Mouse (Mus musculus): Measurements from ENCODE around the gene Med24.
A peak's percentile ranks its signal among the peaks of the same experiment; 100 is the strongest.

The Med24 gene

DNA sequence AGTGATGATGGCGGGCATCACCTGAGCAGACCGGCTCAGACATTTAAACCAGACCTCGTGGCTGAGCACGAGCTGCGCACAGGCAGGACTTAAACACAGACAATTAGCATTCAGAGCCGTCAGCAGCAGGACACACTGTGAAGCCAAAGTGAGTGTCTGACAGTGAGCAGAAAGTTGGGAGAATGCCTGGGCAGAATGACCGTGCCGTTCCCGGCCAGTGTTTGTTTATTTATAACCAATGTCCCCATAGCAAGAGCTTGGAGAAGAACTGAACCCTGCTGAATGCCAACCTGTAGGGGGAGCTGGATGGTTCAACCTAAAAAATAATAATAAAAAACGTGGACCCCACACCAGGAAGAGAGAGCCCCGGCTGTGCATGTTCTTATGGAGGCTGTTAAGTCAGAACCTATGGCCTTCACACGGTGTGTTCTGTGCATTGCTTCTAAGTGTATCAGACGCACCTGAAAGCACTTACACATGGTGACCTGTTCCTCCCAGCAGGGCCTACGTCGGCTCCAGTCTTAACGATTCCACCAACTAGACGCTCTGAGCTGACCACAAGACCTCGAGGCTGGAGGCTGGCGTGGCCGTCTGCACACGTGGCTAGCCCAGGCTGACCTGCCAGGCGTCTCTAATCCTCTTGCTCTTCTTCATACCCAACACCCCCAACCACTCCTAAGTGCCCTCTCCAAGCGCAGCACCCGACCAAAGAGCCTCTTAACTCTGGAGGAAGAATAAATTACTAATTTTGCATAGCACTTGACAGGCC lies 7.6 kb downstream of the Med24 start:
- DNase-seq (ENCODE audit: low spot score in 2 of 2): peak; percentile 74 to 84

DNA sequence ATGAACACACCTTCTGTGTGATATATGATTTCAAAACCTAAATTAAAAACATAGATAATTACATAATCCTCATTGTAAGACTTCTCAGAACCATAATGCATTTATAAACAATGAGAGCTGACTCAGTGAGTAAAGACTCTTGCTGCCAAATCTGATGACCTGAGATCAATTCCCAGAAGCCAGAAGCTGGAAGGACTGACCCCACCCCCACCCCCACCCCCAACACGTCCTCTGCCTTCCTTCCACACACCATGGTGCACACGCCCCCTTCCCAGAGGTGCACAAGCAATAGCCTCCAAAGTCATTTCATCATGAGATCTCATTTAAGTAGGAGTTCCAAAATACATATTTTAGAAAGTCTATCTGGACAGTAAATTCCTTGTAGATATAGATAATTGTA lies 8.5 kb downstream of the Med24 start:
- no peak for DNase-seq (ENCODE audit: low spot score in 2 of 2)

DNA sequence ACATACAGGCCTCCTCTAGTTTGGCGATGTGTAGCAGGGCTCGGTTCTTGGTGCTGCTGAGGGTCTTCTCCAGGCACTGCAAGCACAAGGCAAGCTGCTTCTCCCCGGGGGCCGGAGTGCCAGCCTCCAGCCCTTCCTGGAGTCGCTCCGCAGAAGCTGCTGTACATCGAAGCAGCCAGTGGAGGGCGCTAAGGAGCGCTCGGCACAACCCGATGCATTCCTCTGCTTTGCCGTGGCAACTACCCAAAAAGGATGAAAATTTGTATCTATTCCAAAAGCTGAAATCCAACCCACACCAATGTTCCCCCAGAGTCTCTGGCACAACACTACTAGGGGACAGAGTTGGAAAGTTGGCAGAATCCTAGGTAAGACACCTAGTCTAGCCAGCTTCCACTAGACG lies 11.3 kb downstream of the Med24 start:
- peak; percentile 80 to 86 for DNase-seq (ENCODE audit: low spot score in 2 of 2)

DNA sequence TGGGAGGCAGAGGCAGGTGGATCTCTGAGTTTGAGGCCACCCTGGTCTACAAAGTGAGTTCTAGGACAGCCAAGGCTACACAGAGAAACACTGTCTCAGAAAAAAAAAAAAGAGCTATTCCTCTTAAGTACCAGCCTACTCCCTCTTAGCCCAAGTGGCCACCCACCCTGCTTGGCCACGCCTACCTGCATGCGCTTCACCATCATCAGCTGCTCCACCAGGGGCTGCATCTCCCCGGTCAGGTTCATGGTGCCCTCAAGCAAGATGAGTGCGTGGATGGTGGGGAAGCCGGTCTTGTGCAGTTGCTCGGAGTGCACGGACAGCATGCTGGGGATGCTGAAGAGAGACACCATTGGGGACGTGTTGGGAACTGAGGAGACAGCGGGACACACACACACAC lies 13.3 kb downstream of the Med24 start:
- DNase-seq (ENCODE audit: low spot score in 2 of 2): no peak

DNA sequence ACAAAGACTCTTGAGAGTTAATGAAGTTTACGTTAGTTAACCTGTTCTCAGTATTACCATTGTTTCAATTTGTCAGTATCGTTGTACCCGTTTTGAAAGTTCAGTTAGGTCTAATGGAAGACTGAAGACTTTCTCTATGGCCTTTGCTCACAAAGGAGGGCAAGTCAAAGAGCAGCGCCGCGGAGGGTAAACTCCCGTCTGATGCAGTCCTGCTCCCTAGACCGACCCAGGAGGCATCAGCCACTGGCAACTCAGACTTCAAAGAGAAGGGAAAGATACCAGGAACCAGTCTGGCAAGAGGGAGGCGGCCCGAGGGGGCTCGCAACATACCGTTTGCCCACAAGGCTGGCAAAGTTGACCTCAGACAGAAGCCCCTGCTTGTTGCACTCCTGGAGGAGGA lies 15.5 kb downstream of the Med24 start:
- DNase-seq (ENCODE audit: low spot score in 2 of 2): no peak

DNA sequence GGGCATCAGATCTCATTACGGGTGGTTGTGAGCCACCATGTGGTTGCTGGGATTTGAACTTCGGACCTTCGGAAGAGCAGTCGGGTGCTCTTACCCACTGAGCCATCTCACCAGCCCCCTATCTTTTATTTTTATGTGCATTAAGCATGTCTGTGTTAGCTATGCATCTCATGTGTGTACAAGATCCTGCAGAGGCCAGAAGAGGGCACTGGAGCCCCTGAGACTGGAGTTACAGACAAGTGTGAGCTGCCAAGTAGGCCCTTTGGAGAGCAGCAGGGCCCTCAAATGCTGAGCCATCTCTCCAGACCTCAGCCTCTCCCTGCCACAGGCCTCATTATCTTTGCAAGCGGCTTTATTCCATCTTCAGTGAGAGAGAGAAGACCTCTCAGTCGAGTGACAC lies 17.2 kb downstream of the Med24 start:
- peak; percentile 64 to 72 for DNase-seq (ENCODE audit: low spot score in 2 of 2)

DNA sequence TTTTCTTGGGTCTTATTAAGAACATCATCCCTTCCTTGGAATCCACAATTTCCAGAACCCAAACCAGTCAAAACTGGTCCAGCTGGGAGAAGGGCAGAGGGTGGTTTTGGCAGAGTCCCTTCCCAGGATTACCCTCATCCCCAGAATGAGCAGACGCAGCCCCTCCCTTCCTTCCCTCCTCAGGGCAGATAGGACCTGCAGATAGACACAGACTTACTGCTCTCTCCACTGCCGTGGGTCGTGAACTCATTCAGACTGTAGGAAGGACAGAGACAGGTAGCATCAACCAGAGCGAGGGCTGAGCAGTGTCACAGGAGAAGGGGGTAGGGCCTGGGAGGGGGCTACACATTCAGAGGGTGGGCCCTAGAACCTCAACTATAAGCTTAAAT lies 18.2 kb downstream of the Med24 start:
- no peak for DNase-seq (ENCODE audit: low spot score in 2 of 2)

DNA sequence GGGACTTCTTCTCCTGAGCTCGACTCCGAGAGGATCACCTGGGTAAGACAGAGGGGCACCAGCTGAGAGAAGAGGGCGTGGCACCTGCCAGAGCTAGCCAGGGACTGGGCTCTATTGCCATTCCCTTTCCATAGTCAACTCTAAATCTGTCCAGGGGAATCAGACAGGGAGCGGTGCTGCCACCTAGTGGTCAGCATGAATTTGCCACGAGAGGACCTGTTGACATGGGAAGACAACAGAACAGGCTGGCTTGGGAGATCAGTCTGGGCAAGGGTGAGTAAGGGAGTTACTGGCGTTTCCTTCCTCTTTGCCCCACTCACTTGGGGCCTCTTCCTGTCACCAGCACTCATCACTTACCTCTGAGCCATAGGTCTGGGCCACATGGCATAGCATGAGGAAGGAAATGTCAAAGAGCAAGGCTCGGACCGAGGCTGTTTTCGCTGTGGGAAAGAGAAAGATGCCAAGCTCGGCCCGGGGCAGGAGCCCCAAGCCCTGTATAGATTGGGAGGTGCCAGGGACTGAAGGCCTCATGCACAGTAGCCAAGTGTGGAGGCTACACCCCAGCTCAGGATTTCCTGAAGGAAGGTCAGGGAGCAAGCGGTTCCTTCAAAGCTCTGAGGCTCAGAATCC lies 18.7 kb downstream of the Med24 start:
- DNase-seq (ENCODE audit: low spot score in 2 of 2): peak; percentile 76 to 84

DNA sequence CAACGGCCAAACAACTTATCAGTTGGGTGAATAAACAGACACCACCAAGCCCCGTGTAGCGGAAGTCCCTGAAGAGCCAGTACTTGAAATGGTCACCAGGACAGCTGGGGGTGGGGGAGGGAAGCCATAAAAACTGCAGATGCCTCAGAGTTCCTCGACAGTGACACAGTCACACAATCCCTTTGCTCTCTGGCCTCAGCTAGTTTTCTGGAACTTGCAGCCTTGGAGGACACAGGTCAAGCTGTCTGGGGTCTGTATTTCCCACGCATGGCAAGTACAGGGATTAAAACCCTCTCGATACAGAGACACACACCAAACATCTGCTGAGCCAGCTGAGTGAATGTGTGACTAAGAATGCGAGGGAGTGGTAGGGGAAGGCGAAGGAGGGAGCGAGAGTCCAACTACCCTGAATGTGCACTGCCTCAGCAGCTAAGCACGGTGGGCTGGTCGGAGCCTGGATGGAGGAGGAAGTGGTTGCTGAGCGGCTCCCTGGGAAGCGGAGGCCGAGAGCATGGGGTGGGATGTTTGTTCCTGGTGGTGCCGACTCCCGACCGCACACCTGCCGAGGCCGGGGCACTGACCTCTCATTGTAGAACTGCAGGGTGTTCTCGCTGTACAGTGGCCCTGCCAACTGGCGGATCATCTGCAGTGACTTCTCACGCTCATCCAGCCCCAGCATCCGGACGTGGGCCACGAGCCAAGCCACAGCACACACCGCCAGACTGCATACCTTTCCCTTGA lies 20.1 kb downstream of the Med24 start:
- no peak for DNase-seq (ENCODE audit: low spot score in 2 of 2)

DNA sequence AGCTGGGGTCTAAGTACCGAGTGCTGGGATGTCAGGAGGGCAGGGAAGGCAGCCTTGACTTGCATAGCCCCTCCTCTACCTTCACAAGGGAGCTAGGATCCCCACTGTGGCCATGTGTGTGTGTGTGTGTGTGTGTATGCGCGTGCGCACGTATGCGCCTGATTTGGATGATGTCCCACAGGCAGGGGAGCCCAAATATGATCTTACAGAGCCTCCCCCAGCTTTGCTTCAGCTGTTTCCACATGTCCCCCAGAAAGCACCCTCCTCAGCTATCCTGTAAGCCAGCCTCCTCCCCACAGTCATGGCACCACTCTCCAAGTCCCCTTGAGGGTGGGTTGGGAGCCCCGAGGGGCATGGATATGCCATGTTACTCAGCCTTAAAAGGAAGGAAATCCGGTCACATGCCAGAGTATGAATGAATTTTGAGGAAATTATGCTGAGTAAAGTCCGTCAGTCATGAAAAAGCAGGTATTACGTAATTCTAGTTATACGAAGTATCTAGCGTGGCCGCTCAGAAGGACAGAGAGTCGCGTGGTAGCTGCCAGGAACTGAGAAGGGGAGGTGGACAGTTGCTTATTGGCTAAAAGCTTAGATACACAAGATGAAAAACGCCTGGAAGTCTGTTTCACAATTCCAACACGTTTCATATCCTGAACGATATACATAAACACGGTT lies 20.8 kb downstream of the Med24 start:
- no peak for DNase-seq (ENCODE audit: low spot score in 2 of 2)

DNA sequence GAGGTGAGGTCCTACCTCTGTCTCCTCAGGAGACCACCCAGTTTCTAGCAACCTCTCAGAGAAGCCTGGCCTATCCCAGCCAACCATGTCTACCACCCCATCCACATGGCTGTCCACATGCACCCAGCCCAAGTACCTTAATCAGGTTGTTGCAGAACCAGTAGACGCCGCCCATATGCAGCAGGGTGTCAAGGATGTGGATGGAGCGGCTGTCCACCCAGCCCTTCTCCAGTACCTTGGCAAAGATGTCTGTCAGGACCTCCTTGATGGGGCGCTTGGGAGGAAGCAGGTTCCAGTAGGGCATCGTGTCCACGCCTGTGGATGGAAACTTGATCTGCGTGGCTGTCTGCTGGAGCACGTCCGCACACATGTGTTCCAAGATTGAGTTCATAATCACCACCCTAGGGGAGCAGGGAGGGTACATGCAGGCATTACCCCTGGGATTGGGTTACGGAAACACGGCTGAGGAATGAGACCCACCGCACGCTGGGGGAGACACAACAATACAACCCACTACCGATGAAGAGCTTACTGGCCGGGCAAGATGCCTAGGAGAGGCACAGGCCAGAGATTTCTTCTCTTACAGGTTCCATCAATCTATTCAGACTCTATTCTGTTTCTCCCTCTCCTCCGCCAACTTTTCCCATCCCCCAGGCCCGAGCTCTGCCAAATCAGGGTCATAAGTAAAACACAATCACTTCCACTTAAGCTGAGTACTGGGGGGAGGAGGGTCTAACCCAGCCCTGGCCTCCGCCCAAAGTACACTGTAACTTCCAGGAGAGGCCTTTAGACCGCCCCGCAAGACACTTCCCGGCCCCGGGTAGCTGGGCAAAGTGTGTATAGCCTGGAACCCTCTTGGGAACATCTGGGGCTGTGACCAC lies 21.6 kb downstream of the Med24 start:
- no peak for DNase-seq (ENCODE audit: low spot score in 2 of 2)

DNA sequence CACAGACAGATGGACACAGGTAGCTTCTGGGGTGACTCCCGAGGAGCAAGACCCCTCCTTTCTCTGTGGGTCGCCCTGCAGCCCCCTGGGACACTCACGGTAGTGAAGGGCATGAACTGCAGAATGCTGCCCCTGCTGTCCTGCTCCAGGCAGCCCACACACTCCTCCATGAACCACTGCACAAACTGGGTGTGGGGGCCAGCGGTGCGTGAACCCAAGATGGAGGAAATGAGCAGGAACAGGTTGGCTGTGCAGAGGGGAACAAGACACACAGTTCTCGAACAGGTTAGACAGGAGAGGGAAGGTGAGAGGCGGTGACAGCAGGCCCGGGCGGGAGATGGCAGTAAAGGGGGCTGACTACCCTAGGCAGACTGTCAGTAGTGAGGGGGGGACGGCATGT lies 24.2 kb downstream of the Med24 start:
- DNase-seq (ENCODE audit: low spot score in 2 of 2): no peak

DNA sequence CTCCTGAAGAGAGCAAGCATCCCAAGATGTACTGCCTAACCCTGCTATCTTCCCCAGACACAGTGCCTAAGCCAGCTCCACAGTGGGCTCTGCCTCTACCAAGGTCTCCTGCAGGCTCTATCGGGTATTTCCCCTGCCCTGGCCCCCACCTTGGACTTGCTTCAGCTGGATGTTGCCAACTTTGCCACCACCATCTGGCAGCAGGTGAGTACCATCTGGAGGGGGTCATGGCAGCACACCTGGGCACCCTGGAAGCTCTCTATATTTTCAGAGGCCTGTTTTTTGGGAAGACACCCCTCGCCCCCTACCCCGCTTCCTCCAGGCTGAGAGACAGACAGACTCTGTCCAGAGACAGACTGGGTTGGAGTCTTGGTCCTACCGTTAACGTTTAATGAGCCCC lies 26.9 kb downstream of the Med24 start:
- no peak for DNase-seq (ENCODE audit: low spot score in 2 of 2)

DNA sequence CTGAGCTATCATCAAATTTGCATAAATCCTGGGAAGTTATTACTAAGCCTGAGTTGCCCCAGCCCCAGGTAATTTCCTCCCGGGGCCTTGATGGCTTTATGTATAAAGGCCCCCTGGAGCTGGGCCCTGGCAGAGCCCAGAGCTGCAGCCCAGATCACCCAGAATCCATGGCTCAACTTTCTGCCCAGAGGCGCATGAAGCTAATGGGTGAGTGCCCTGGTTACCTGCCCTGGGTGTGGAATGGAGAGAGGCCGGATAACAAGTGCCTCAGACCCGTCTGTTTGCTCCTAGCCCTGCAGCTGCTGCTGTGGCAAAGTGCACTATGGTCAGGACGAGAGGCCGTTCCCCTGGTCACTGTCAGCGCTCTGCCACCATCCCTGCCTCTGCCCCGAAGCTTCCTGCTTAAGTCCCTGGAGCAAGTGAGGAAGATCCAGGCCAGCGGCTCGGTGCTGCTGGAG lies 28.0 kb downstream of the Med24 start, which contains the start of gene Csf3:
Gene Csf3 (plus strand): TSS at position 51 of the 458 bp plus-strand sequence.
- DNase-seq (ENCODE audit: low spot score in 2 of 2): no peak

DNA sequence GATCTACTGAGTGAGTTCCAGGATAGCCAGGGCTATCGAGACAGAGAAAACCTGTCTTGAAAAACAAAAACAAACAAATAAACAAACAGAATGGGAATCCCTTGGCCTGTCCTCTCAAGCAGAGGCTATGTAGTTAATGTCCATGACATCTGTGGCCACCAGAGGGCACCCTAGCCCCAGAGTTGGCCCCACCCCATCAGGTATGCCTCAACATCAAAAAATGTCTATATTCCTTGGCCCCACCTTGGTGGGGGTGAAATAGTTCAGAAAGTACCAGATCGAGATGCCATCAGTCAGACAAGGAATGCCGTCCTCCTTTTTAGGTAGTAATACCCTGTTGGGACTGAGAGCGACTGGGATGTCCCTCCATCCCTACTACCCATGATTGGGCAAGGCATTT lies 29.3 kb downstream of the Med24 start:
- DNase-seq (ENCODE audit: low spot score in 2 of 2): peak; percentile 78 to 84

DNA sequence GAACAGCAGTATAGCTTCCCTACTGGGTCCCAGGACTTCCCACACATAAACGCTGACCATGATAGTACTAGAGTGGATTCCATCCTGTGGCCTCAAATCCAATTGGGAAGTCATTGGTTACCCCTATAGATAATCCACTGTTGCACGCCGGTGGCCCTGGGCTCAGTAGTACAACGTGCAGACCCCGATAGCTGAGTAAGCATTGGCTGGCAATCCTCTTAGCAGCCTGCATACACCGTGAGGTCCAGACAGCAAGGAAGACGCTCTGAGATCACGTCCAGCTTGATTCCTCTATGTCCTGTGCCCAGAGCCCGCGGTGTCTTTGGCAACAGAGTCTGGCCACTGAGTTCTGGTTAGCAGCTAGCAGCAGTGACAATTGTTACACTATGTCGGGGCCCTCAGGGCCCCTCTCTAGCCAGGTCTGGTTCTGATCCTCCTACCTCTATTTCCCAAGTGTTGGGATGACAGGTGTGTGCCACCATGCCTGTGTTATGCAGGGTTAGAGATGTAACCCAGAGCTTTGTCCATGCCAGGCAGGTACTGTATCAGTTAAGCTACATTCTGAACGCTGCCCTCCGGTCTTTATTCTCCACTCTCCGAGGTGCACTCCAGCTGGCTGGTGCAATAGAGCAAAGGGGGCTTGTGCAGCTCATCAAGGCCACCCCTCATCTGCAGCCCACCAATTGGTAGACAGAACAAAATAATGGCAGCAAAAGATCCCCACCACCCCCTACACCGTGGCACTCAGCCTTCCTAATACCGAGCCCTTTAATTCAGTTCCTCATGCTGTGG lies 30.2 kb downstream of the Med24 start:
- no peak for DNase-seq (ENCODE audit: low spot score in 2 of 2)

DNA sequence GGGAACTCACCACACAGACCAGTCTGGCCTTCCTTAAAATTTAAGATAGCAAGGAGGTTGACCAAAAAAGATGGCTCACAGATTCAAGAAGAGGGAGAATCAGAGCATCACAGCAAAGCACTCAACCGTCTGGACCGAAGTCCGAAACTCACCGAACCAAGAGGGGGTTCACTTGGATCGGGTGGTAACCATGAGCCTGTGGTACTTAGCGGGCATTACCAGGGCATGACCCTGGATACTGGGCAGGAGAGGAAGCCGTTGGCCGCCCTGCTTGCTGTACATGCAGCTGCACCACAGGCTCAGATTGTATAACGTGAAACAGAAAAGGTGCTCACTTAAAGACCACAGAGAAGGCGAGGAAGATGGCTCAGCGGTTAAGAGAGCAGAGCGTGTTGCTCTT lies 32.0 kb downstream of the Med24 start:
- no peak for DNase-seq (ENCODE audit: low spot score in 2 of 2)

DNA sequence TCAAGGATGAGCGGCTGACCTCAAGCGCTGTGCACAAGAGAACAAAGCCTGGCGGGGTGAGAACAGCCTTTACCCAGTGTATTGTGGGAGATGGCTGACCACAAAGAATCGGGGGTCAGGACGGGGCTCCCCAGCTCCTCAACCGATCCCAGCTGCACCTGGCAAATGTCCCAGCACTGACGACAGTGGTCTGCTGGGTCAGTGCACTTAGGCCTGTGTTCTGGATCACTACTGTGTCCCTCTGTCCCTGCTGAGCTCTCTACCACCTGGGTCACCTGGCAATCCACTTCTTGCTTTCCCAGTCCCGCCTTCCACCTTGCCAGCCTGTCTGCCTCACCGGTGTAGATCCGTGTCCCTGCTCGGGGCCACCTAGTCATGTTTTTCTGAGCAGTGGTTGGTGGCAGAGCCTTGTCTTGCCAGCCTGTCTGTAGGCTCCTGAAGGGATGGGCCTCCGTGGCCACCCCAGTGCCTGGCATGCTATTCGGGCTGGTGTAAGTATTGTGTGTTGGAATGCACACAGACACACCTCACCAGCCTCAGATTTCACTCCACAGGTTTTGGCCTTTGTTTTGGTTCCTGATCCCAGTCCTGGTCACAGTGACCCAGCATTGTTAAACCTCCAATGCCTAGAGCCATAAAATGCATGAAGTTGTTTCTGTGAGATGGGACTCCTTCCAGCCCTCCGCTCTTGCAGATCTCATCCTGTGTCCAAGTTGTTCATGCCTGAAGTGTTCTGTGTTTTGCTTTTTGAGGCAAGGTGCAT lies 32.6 kb downstream of the Med24 start:
- no peak for DNase-seq (ENCODE audit: low spot score in 2 of 2)

DNA sequence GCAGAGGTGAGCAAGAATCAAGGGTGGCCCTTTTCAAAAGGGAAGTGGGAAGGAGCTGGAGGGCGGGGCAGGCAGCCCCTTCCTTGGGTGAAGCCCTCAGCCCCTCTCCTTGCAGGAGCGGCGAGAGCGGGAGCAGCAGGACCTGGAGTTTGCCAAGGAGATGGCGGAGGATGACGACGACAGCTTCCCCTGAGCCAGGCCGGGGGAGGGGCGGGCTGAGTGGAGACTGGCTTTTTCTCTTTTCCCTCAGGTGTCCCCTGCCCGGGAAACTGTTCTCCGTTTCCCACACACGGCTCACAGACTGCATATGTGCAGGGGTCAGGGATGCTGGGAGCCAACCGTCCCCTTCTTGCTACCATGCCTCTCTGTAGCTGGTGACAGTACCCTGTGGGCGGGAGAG lies 33.8 kb downstream of the Med24 start:
- DNase-seq (ENCODE audit: low spot score in 2 of 2): no peak

DNA sequence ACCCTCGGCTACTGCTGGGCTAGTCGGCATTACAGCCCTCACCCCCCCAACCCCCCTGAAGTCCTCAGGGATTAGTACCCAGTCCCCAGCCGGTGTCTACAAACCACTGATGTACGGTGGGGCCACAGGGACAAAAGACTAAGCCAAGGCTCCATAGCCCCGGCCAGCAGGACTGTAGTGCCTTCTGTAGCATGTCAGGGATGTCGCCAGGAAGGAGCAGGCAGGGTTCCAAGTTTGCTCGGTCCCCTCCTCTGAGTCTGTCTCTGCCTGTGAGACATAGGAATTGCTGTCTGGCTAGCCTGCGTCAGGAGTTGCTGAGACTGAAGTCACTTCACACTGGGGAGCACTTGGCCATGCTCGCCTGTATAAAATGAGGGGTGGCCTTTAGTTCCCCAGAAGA lies 34.9 kb downstream of the Med24 start:
- no peak for DNase-seq (ENCODE audit: low spot score in 2 of 2)
